Mouse (Mus musculus) bone marrow, adult 2 months (tissue): ENCODE results near the gene Vmp1. TPM values are rescaled to one million over a fixed set of nuclear protein-coding genes. Genes with fewer than 3 reads are reported as not detected.

Experiments used
- H3K27ac ChIP-seq: fragments of 200-500 bp; 2 replicates; pipeline ENCODE4 v1.5.1; 2012; ENCODE audit warnings: low read depth, mild to moderate bottlenecking, control low read depth, inconsistent platforms, low read length; ENCODE audit not compliant: control insufficient read depth, poor library complexity, insufficient read depth
- H3K4me1 ChIP-seq: fragments of 200-500 bp; 2 replicates; pipeline ENCODE4 v1.6.1; 2011; ENCODE audit warnings: low read length; ENCODE audit not compliant: control insufficient read depth, insufficient read depth
- H3K4me3 ChIP-seq: fragments of 200-500 bp; replicated peaks from 2 replicates; pipeline ENCODE3; 2011; ENCODE audit warnings: mild to moderate bottlenecking, low read depth, low read length, control low read depth; ENCODE audit not compliant: control insufficient read depth
- CTCF ChIP-seq: fragments of 200-500 bp; IDR thresholded peaks from 2 replicates; pipeline ENCODE4 v1.5.1; 2011; ENCODE audit warnings: low read length, control low read depth; ENCODE audit not compliant: control insufficient read depth, insufficient read depth
- POLR2A ChIP-seq: fragments of 200-500 bp; IDR thresholded peaks from 2 replicates; pipeline ENCODE4 v1.6.1; 2011; ENCODE audit warnings: low read depth, mild to moderate bottlenecking, control low read depth, low read length, borderline replicate concordance; ENCODE audit not compliant: control insufficient read depth
- WGBS: fragments of 180-500 bp; shearing (Covaris S2); methylation state at CpG from one replicate; pipeline ENCODE4 v1.1.7; 2018; 5-methylcytosine and 5-hydroxymethylcytosine counted together
- polyA plus RNA-seq: library from polyadenylated mRNA; stranded (reverse); fragments of >200 nt; gene quantifications from 2 replicates; pipeline ENCODE4 v1.2.4, GENCODE M21; 2011; ENCODE audit warnings: low replicate concordance; ENCODE audit not compliant: missing spikeins, insufficient read depth, insufficient read length

Gene Vmp1
- polyA plus RNA-seq, 1 experiment = 88.4 TPM

DNA sequence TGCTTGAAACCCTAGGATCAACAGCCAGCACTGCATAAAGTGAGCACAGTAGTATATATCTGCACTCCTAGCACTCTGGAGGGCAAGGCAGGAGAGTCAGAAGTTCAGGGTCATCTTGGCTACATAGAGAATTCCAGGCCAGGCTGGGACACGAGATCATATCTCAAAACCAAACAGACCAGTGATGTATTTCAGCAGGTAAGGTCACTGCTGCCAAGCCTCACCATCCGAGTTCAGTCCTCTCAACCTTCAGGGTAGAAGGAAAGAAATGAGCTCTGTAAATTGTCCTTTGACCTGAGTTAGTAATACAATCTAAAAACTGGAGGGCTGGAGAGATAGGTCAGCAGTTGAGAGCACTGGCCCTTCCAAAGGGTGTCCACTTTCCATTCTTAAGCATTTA is 109.2 kb downstream of the Vmp1 start:
- Histone ChIP-seq H3K4me1 (peaks cover 4% of the 10 kb centered on the region), H3K4me3 (no peak overlapping the region), H3K27ac (no peak overlapping the region)
- TF ChIP-seq POLR2A (no peak), CTCF (no peak)
- WGBS = 70% methylated on average over 2 of the region's 2 CpGs

- Histone ChIP-seq H3K27ac (no peak overlapping the region), H3K4me1 (peaks cover 2% of the 10 kb centered on the region; the same call in 1 of the 2 replicates)
- WGBS = 68% methylated on average over 6 of the region's 6 CpGs
Measured at GRCm38 (mm10) chr11:86573646-86574231, 109.9 kb downstream of the Vmp1 start.

GRCm38 (mm10) chr11:86572623-86573022 is 111.0 kb downstream of the Vmp1 start:
- TF ChIP-seq CTCF (no peak), POLR2A (no peak)
- H3K4me1 ChIP-seq = no peaks in the 10 kb centered on the region; the same call in 1 of the 2 replicates
- H3K4me3 ChIP-seq = no peak overlapping the region
- WGBS = 37% methylated on average over 2 of the region's 2 CpGs
- no peak overlapping the region for H3K27ac ChIP-seq

More at GRCm38 (mm10) chr11:86573646-86574231, 109.9 kb downstream of the Vmp1 start:
- no peak overlapping the region for H3K4me3 ChIP-seq
- no peak for TF ChIP-seq POLR2A
- no peak for TF ChIP-seq CTCF

DNA sequence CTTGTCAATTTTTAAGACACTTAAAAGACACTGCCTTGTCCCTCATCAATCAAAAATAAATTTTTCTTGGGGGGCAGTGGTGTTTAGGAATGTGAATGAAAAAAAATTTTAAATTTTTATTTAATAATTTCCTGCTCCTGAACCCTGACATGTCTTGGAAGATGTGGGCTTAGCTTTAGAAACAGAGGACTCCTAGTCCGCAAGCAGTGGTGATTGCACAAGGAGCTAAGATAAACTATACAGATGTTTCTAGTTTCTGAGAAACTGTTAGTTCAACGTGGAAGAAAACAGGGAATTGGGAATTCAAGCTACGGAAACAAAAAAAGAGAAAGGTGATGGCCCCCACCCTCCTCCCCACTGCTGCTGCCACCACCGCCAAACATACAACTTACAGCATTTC is 111.8 kb downstream of the Vmp1 start:
- no peaks in the 10 kb centered on the region; the same call in 1 of the 2 replicates for H3K4me1 ChIP-seq
- no peak overlapping the region for H3K27ac ChIP-seq
- TF ChIP-seq POLR2A (no peak), CTCF (no peak)
- no peak overlapping the region for H3K4me3 ChIP-seq
- 70% methylated on average over 4 of the region's 4 CpGs for WGBS

GRCm38 (mm10) chr11:86571047-86571855 is 112.4 kb downstream of the Vmp1 start:
- Histone ChIP-seq H3K4me3 (no peak overlapping the region), H3K4me1 (no peaks in the 10 kb centered on the region), H3K27ac (no peak overlapping the region)
- TF ChIP-seq CTCF (no peak), POLR2A (no peak)
- 78% methylated on average over 15 of the region's 15 CpGs for WGBS

- no peak for TF ChIP-seq POLR2A
- TF ChIP-seq CTCF = no peak
- no peak overlapping the region for H3K27ac ChIP-seq
- WGBS = 75% methylated on average over 9 of the region's 9 CpGs
Measured at GRCm38 (mm10) chr11:86570261-86570746, 113.3 kb downstream of the Vmp1 start.

GRCm38 (mm10) chr11:86568425-86568824 is 115.2 kb downstream of the Vmp1 start:
- WGBS = 39% methylated on average over 3 of the region's 3 CpGs
- Histone ChIP-seq H3K27ac (no peak overlapping the region), H3K4me3 (no peak overlapping the region), H3K4me1 (no peaks in the 10 kb centered on the region)
- TF ChIP-seq POLR2A = no peak
- TF ChIP-seq CTCF = peak; percentile 37

More at GRCm38 (mm10) chr11:86570261-86570746, 113.3 kb downstream of the Vmp1 start:
- Histone ChIP-seq H3K4me1 (no peaks in the 10 kb centered on the region), H3K4me3 (no peak overlapping the region)

- TF ChIP-seq POLR2A = no peak
- TF ChIP-seq CTCF = no peak
- H3K4me3 ChIP-seq = no peak overlapping the region
- no peaks in the 10 kb centered on the region for H3K4me1 ChIP-seq
- 85% methylated on average over 4 of the region's 4 CpGs for WGBS
- no peak overlapping the region for H3K27ac ChIP-seq
Measured at GRCm38 (mm10) chr11:86558258-86558657, 125.4 kb downstream of the Vmp1 start.
